ENCODE assay signal across 8 mouse cellular contexts in genomic region chr11:109652505-109652904, GRCm38 (mm10). TPM values are rescaled to one million over a fixed set of nuclear protein-coding genes. Genes with fewer than 3 reads are reported as not detected.
DNase-seq lines count a peak whose midpoint lies in the region; ATAC-seq and TF ChIP-seq lines count a peak whose summit lies in the region.

No protein-coding gene starts in this region.

- H3K4me1 ChIP-seq in kidney, embryonic 15.5 days: peaks cover 40% of the 10 kb centered on the region
- H3K4me1 ChIP-seq in embryonic facial prominence, embryonic 11.5 days (ENCODE audit: control insufficient read depth, insufficient read depth, low read length): no peaks in the 10 kb centered on the region
- peaks cover 30% of the 10 kb centered on the region for H3K4me1 ChIP-seq in hindbrain, postnatal 0 days (ENCODE audit: insufficient read depth, low read length)
- H3K4me1 ChIP-seq in midbrain, embryonic 14.5 days (ENCODE audit: control insufficient read depth, insufficient read depth, low read length): peaks cover 33% of the 10 kb centered on the region

- H3K4me2 ChIP-seq in kidney, embryonic 15.5 days: peak overlapping the region; percentile 72
- peak overlapping the region; percentile 55 for H3K4me2 ChIP-seq in embryonic facial prominence, embryonic 11.5 days (ENCODE audit: low read depth, low read length)
- H3K4me2 ChIP-seq in hindbrain, postnatal 0 days (ENCODE audit: low read depth, low read length): peak overlapping the region; percentile 84
- H3K4me2 ChIP-seq in midbrain, embryonic 14.5 days (ENCODE audit: low read length): peak overlapping the region; percentile 65

- no peaks in the 10 kb centered on the region for H3K27me3 ChIP-seq in kidney, embryonic 15.5 days
- no peaks in the 10 kb centered on the region for H3K27me3 ChIP-seq in embryonic facial prominence, embryonic 11.5 days (ENCODE audit: control insufficient read depth, insufficient read depth, low read length)
- H3K27me3 ChIP-seq in hindbrain, postnatal 0 days (ENCODE audit: insufficient read depth, low read length): no peaks in the 10 kb centered on the region
- no peaks in the 10 kb centered on the region for H3K27me3 ChIP-seq in midbrain, embryonic 14.5 days (ENCODE audit: control insufficient read depth, insufficient read depth, low read length)

- H3K9me3 ChIP-seq in kidney, embryonic 15.5 days (replicated peaks): no peaks in the 10 kb centered on the region
- H3K9me3 ChIP-seq in embryonic facial prominence, embryonic 11.5 days (replicated peaks; ENCODE audit: control insufficient read depth, low read length): no peaks in the 10 kb centered on the region
- H3K9me3 ChIP-seq in hindbrain, postnatal 0 days (ENCODE audit: low read length): no peaks in the 10 kb centered on the region
- no peaks in the 10 kb centered on the region for H3K9me3 ChIP-seq in midbrain, embryonic 14.5 days (ENCODE audit: control insufficient read depth, low read length)

- TF ChIP-seq CTCF in hindbrain, postnatal 0 days (IDR thresholded peaks at IDR 0.05; ENCODE audit: low read depth): no peak

- H3K9ac ChIP-seq in kidney, embryonic 15.5 days: peak overlapping the region; percentile 91
- peak overlapping the region; percentile 96 for H3K9ac ChIP-seq in embryonic facial prominence, embryonic 11.5 days (replicated peaks; ENCODE audit: low read length)
- H3K9ac ChIP-seq in hindbrain, postnatal 0 days (replicated peaks; ENCODE audit: low read length): peak overlapping the region; percentile 99
- peak overlapping the region; percentile 93 for H3K9ac ChIP-seq in midbrain, embryonic 14.5 days (replicated peaks; ENCODE audit: low read length)

- 44% methylated on average over 6 of the region's 6 CpGs for WGBS in kidney, embryonic 15.5 days
- WGBS in embryonic facial prominence, embryonic 11.5 days: 57% methylated on average over 6 of the region's 6 CpGs
- WGBS in hindbrain, postnatal 0 days: 35% methylated on average over 6 of the region's 6 CpGs
- 65% methylated on average over 6 of the region's 6 CpGs for WGBS in midbrain, embryonic 14.5 days

- H3K27ac ChIP-seq in kidney, embryonic 15.5 days: no peak overlapping the region
- H3K27ac ChIP-seq in embryonic facial prominence, embryonic 11.5 days (replicated peaks; ENCODE audit: low read depth, low read length): no peak overlapping the region
- 0 out of 2 replicates have a peak overlapping the region, but pooled peaks have one; percentile 7 for H3K27ac ChIP-seq in hindbrain, postnatal 0 days
- H3K27ac ChIP-seq in midbrain, embryonic 14.5 days (replicated peaks; ENCODE audit: low read depth, low read length): no peak overlapping the region

- DNase-seq in kidney, adult 18-20 months: no peak
- no peak for DNase-seq in embryonic facial prominence, embryonic 11.5 days (ENCODE audit: low spot score)
- no peak for DNase-seq in hindbrain, postnatal 0 days (ENCODE audit: low spot score)
- DNase-seq in midbrain, embryonic 14.5 days: no peak
- DNase-seq in gastrocnemius, postnatal 36 days: no peak
- no peak for DNase-seq in ovary, postnatal 14 days (ENCODE audit: low spot score)
- no peak for DNase-seq in layer of hippocampus, postnatal 10 days (ENCODE audit: low spot score in 2 of 2)

- intact Hi-C loops in gastrocnemius, postnatal 36 days (cut with DNase I): no loop called here

- peak overlapping the region; percentile 80 for H3K4me3 ChIP-seq in kidney, embryonic 15.5 days (replicated peaks)
- H3K4me3 ChIP-seq in embryonic facial prominence, embryonic 11.5 days (ENCODE audit: low read depth, low read length): peak overlapping the region; percentile 91
- H3K4me3 ChIP-seq in hindbrain, postnatal 0 days (ENCODE audit: low read length): peak overlapping the region; percentile 99
- H3K4me3 ChIP-seq in midbrain, embryonic 14.5 days (replicated peaks; ENCODE audit: low read depth, low read length): peak overlapping the region; percentile 98

- peaks cover 43% of the 10 kb centered on the region for H3K36me3 ChIP-seq in kidney, embryonic 15.5 days
- H3K36me3 ChIP-seq in embryonic facial prominence, embryonic 11.5 days (replicated peaks; ENCODE audit: control insufficient read depth, insufficient read depth, low read depth, low read length): no peaks in the 10 kb centered on the region
- H3K36me3 ChIP-seq in hindbrain, postnatal 0 days (ENCODE audit: insufficient read depth, low read length): peaks cover 16% of the 10 kb centered on the region; the same call in 1 of the 2 replicates
- peaks cover 37% of the 10 kb centered on the region for H3K36me3 ChIP-seq in midbrain, embryonic 14.5 days (ENCODE audit: control insufficient read depth, insufficient read depth, low read length)

- ATAC-seq in kidney, embryonic 15.5 days (replicated peaks; ENCODE audit: low FRiP score): no peak
- no peak for ATAC-seq in embryonic facial prominence, embryonic 11.5 days (replicated peaks; ENCODE audit: insufficient number of reproducible peaks, low FRiP score, low TSS enrichment, low read depth)
- ATAC-seq in hindbrain, postnatal 0 days: no peak
- no peak for ATAC-seq in midbrain, embryonic 14.5 days (ENCODE audit: low FRiP score, low TSS enrichment)

RNA-seq across cellular contexts. Expression of gene Prkar1a, which starts 3.3 kb away (rescaled TPM):
- polyA plus RNA-seq in kidney, embryonic 15.5 days (2015; fragmentation: Nextera tagmentation; extraction: Ambion mirVana): 354 and 359 TPM in 2 replicates
- polyA plus RNA-seq in embryonic facial prominence, embryonic 11.5 days (2014; fragmentation: Nextera tagmentation; extraction: Ambion mirVana): 437 and 456 TPM in 2 replicates
- total RNA-seq in hindbrain, postnatal 0 days (2014; rRNA removed): 190 and 198 TPM in 2 replicates
- 425 and 435 TPM in 2 replicates for polyA plus RNA-seq in hindbrain, postnatal 0 days (2015; fragmentation: Nextera tagmentation; extraction: Ambion mirVana)
- polyA plus RNA-seq in midbrain, embryonic 14.5 days (2014; fragmentation: Nextera tagmentation; extraction: Ambion mirVana): 494 and 582 TPM in 2 replicates
- total RNA-seq in gastrocnemius, postnatal 36 days (2021): 100 to 1,000 TPM; 115 TPM
- 100 to 1,000 TPM; 414 to 447 TPM for total RNA-seq in layer of hippocampus, postnatal 10 days (2021)

RNA-seq across cellular contexts. Expression of gene Wipi1, which starts 40.7 kb away (rescaled TPM):
- 35.0 and 35.5 TPM in 2 replicates for polyA plus RNA-seq in kidney, embryonic 15.5 days (2015; fragmentation: Nextera tagmentation; extraction: Ambion mirVana)
- 16.3 and 18.5 TPM in 2 replicates for polyA plus RNA-seq in embryonic facial prominence, embryonic 11.5 days (2014; fragmentation: Nextera tagmentation; extraction: Ambion mirVana)
- total RNA-seq in hindbrain, postnatal 0 days (2014; rRNA removed): 14.6 and 23.3 TPM in 2 replicates
- 21.0 and 23.5 TPM in 2 replicates for polyA plus RNA-seq in hindbrain, postnatal 0 days (2015; fragmentation: Nextera tagmentation; extraction: Ambion mirVana)
- 6.5 and 9.9 TPM in 2 replicates for polyA plus RNA-seq in midbrain, embryonic 14.5 days (2014; fragmentation: Nextera tagmentation; extraction: Ambion mirVana)
- total RNA-seq in gastrocnemius, postnatal 36 days (2021): 10 to 100 TPM; 55.6 to 58.9 TPM
- 10 to 100 TPM; 22.0 to 24.3 TPM for total RNA-seq in layer of hippocampus, postnatal 10 days (2021)
